Mouse (Mus musculus) lung, postnatal 36 days (tissue): ENCODE measurements at regions not wholly inside any gene's neighbourhood (a gene's known extent, or its start where the extent isn't known, plus 50 kb on each side); places are given as distances from the start of the nearest gene placed in this dataset.

Experiments
- DNase-seq: peaks from one replicate; pipeline ENCODE4 v3.0.0; 2022; ENCODE audit warnings: mixed read lengths

DNA sequence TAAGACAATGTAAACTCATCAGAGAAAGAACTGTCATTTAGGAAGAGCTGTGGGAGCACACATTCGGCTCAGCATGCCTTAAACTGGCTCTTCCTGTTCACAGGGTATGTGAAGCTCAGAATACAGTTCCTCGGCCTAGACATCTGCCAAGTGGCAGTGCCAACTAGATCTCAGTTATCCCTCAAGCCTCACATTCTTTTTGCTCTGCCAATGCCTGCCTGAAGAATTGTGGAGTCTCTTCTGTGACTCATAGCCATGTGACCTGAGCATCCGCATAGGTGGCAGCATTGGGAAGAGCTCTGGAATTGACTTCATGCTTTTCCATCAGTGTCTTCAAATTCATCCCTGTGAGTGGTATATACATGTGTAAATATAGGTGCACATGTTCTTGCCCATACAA, 59.7 kb downstream of the Prlhr start:
- no peak for DNase-seq

DNA sequence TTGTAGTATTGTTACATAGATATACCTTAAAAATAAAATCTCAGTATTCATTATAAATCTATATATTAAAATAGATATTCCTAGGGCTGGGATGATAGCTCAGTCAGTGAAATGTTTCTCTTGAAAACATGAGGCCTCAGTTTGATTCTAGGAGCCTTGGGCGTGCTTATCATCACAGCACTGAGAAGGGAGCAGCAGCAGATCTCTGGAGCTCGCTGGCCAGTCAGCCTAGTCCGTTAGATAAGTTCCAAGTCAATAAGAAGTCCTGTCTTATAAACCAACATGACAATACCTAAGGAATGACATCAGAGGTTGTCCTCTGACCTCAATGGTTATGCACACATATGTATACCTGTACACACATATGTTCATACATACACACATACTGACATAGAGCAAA, 68.7 kb downstream of the Prlhr start:
- DNase-seq = no peak

DNA sequence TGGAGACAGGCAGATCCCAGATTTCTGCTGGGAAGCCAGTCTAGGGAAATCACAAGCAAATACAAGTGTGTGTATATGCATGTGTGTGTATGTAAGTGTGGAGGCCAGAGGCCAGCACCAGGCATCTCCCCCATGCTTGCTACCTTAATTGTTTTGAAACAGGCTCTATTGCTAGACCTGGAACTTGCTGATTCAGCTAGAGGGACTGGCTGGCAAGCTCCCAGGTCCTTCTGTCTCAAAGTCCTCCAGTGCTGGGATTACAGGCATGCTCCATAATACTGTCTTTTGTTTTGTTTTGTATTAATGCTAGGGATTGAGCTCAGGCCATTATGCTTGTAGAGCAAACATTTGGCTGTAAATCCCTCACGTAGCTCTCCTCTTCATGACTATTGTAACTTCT, 70.4 kb downstream of the Prlhr start:
- DNase-seq = no peak

DNA sequence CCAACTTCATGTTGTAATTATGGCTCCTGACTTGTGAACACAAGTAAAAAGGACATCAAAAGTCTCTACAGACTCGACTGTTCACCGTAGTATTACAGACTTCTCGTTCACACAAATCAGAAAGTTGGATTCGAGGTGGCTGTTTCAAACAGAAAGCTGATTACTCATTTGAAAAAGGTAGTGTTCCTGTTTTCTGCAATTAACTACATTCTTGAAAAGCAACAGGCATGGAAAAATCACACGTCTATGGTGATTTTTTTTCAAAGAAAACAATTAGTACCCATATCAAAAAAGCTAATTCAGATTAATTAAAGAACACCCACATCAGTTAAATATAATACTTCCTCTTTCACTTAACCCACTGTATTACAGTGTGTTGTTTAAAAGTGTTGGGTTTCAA, 71.5 kb downstream of the Prlhr start:
- DNase-seq = no peak

DNA sequence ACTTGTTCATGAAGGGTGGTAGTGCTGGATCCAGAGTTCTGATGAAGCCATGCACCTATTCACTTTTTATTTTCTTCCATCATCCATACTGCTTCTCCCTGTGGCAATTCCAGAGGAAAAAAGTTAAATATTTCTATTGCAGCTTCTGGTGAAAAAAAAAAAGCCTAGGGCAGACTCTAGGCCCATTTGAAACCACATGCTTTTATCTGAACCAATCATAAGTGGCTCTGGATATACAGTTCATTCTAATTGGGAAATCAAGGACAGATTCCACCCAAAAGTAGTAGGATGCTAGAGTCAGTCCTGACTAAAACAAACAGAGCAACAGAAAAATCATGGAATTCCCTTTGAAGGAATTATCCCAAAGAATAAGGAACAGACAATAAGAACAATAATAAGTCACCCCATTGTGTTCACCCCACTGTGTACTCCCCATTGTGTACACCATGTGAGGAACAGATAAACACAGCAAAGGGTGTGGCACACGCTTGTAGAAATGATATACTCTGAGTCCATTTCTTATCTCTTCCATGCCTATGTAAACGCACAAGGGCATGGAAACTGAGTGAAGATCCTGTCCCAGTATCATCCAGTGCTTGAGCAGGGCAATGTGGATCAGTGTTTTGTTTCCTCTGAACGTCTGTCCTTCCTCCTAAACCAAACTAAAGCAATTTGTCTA, 81.4 kb downstream of the Prlhr start:
- DNase-seq = no peak

DNA sequence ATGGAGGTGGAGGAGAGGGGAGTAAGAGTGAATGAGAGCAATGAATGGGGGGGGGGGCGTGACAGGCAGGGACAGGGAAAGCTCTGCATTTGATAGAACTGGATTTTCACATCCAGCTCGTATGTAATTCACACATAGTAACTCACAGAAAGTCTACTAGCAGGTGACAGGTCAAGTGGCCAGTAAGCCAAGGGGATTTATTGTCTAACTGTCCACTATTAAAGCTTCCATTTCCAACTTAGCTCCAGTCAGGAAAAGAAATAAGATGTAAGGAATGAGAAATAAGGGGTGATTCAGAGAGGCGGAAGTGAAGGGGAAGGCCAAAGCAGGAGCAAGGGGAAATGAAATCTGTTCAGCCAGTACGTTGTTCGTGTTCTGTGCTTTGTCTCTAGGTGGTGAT, 83.4 kb downstream of the Prlhr start:
- DNase-seq = no peak

DNA sequence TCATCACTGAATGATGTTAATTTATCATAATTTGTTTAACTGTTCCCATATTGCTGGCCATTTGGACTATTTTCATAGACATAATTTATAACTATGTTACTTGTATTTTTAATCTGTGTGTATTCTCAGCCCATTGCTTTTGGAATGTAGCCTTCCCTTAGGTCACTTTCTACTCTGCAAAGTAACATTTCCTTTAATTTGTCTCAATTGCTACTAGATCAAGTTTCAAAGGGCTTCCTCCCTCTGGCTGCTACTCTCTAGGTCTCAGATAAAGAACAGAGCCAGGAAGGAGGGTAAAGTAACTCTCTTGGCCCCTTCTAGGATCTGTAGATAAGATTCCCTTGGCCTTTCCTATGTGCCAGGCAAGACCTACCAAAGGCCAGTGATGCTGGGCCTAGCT, 85.4 kb downstream of the Prlhr start:
- no peak for DNase-seq

DNA sequence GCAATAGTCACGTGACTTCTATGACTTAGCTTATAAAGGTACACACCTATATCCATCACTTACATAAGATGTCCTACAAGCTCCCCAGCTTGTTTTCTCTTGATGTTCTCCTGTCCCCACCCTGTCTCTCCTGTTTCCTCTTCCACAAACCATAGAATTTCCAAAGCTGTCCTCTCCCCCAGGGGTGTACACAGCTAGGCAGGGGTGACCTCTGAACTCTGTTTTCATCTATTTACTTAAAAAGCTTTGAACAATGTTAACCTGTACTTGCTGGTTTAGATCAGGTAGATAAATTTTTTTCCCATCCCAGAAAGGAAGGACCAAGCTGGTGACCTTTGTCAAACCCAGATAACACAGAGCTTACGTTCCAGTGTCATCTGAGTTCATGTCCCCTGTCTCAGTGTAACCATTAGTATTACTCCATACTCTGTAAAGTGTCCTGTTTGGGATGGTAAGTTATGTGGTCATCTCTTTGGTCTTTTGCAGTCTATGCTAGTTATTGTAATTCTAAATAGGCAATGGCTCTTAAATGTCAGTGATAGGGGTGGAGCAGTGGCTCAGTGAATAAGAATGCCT, 89.0 kb downstream of the Prlhr start:
- no peak for DNase-seq

DNA sequence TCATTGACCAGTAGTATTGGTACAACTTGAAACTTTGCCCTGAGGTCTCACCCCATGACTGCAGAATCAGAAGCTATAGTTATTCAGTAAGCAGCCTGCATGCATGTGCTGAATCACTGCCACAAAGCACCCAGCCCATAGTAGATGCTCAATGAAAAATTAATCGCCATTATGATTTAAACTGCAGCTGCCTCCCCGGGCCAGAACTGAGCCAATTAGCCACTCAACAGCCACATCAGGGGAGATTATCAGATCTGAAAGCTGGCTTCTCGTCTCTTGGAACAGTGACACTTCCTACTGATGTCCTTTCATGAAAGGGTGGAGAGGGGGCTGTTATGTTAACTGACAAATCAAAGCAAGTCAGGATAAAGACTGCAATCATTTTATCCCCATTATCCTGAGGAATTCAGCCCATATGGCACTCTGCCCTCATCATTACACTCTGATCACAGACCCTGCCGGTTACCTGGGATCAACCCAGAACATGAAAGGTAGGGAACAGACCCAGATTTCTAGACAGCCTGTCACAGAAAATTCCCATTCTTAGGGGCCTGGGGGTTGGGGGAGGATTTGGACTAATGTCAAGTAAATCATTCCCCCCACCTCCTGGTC, 104.0 kb downstream of the Prlhr start:
- no peak for DNase-seq

DNA sequence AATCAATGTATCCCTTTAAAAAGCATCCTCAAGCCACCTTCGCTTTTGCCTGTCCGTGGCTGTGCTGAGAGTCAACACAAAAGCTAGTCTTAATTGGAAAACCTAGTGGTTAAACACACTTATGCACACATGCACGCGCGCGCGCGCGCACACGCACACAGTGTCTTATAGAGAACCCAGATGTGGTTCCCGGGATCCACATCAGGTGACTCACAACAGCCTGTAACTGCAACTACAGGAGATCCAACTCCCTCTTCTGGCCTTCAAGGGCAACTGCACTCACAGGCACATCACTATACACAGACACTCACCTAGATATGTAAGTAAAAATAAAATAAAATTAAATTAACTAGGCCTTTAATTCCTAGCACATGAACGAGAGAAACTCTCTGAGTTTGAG, 118.4 kb upstream of the Fam204a start:
- DNase-seq = no peak

DNA sequence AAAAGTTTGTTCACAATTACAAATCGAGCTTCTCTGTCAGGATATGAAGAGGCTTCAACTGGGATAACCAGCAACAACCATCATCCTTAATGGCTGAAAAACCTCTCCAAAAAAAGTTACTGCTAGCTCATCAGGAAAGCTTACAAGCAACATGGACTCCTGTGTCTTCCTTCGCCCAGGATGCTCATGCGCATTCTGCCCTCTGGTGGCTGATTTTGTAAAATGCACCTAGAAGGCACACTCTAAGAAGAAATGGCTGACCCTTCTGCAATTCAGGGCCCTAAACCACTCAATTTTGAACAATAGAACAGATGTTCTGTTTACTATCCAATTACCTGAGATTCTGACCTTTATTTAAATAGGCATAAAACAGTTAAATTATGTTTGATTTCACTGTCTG, 115.0 kb upstream of the Fam204a start:
- peak; percentile 79 for DNase-seq

DNA sequence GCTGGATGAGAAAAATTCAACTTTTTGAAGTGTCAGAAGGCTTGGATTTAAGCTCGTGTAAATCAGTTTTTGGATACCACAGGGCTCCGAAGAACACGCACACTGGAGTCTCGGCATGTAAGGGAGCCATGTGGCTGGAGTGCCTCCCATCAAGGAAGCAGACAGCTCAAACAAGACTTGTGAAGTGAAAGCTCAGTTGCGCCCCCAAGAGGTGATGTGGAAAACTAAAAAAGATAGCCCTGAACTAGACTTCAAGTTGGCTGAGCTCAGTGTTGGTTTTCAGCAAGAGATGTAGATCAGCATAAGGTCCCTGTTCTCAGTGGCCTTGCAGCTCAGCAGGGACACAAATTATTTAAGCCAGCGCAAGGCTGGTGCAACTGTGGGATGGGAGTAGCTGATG, 113.7 kb upstream of the Fam204a start:
- DNase-seq = peak; percentile 5

DNA sequence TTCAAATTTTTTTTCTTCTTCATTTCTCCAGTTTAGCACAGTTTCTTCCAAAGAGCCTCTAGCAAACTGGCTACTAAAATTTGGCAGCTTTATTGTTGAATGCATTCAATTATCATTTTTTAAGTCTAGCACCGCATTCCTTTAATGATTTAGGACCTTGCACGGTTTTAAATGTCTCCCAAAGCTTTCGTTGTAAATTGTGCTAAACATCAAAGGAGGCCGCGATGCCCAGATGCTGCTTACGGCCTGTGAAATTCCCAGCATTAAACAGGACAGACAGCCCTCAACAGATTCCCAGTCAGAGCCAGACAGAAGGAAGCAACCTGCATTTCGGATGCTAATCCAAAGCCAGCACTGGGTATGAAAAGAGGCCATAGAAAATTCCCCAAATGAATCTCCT, 108.0 kb upstream of the Fam204a start:
- DNase-seq = no peak

DNA sequence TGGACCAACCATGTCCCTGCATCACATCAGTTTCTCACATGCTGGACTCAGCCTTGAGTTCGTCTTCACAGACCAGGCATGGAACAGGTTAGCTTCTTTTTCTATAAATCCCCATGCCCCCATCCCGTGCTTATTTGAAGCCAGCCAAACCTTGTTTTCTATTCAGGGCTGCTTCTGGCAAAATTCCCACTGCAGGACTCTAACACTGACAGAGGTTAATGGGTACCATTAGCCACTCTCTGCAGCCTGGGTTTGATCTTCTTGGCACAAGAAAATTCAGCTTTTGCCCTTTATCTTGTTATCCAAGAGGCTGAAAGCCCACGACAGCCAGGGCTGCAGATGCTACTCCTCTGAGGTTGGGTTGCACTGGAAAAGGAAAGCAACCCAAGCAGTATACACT, 101.8 kb upstream of the Fam204a start:
- no peak for DNase-seq

DNA sequence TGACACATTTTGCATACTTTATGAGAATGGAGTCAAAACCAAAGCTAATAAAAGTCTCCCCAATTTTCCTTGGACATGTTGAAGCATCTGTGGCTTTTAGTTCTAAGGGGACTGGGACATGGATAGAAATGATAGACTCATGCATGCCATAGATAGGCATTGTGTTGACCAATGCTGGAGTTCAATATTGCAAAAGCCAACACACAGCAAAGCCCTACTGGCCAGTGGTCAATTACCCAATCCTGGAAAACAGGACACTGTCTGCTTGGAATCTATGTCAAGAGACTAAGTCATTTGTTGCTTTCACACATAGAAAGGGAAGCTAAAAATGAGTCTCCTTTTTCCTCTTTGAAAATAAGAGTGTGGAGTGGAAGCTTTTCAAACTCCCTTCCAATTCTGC, 99.1 kb upstream of the Fam204a start:
- no peak for DNase-seq

DNA sequence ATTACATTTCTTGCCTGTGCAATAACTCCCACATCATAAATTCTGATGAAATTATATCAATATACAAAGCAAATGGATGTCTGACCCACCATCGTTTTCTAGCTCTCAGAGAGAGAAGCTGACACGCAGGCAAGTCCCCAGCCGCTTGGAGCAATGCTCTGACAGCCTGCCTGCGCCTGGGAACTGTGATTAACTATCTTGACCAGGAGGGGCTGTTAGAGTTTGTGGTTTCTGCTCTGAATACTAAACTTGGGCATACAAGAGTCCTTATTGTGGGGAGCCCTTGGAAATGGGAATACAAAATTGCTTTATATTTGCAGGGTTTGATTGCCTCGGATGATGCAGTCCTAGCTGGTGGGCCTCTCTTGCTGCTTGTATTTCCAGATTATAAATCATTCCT, 98.6 kb upstream of the Fam204a start:
- no peak for DNase-seq

DNA sequence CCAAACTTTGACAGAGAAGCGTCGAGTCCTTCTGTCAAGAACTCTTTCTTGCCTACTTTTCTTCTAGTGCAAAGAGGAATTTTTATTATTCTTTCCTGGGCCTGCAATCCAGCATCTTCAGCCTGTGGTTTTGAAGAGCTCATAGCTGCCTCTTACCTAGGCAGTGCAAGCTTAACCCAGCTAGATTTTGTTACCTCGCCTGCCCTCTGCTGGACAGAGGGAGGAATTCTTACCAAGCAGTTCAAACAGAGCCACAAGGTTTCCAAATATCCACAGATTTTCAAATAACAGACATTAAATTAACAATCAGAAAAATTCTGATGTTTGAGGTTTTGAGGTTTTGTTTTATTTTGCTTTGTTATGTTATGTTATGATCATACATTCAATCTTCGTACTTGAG, 84.1 kb upstream of the Fam204a start:
- DNase-seq = peak; percentile 85

DNA sequence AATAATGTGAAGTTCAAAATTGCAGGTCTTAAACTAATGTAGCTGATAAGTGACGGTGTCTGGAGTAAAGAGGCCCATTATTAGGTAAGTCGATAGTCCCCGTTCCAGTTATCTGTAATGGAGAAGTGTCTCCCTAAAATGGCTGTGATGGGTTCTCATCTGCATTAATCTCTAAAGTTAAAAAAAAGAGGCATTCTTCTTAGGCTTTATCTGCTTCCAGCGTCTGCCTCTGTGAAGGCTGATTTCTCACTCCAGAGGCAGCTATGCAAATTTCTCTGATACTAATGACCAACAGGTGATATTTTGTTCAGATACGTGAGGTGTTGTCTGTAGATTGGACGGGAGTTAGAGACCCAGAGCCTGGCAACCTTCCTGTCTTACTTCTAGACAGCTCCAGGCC, 75.9 kb upstream of the Fam204a start:
- no peak for DNase-seq

DNA sequence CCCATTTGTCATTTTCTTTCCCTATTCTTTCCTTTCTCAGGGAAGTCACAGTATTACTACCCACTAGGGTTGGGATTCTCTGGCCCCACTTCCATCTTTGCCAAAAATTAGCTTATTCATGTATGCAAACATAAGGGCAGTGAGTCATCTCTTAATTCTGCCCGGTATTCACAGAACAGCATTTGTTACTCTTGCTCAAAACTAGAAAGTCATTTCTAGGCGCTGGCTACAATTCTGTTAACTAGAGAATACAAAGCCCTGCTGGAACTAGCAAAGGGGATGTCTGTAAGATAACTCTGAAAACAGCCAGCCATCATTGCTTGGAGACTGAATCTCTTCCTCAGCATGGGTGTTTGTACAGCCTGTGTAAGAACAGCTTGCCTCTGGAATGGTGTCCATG, 74.4 kb upstream of the Fam204a start:
- DNase-seq = no peak

DNA sequence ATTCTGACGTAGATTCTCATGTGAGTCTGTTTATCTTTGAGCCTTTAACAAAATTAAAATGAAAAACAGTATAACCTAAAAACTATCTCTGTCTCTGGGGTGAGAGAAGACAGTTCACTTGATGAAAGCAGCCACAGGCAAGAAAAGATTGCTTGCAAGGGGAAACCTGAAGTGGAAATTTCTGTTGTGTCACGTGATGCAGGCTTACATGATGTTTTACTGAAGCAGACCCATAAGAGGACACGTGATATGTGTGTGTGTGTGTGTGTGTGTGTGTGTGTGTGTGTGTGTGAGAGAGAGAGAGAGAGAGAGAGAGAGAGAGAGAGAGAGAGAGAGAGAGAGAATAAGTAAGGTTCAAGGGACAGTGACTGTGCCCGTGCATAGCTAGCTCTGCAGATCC, 63.7 kb upstream of the Fam204a start:
- no peak for DNase-seq

DNA sequence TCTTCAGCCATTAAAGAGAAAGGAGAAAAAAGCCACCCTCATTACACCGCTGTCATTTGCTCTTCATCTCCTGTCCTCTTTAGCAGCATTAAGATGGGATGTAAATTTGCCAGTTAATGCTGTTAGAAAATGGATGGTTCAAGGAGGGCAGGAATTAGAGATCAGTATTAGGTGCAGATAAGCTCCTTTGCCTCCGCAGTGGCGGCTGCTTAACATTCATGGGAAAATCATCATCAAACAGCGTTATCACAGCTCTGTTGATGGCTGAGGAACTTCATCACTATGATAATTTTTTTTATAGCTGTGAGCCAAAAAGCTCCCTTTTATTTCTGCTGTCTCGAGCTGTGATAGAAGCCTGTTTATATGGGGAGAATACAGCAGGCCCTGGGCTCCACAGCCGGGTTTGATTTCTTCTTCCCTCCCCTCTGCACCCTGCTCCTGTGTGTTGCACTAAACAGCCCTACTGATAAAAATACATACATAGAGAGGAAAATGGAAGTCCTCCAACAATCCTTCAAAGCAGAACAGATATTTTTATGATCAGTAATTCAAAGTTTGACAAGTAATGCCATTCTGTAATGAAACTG, 60.4 kb upstream of the Fam204a start:
- DNase-seq = no peak

DNA sequence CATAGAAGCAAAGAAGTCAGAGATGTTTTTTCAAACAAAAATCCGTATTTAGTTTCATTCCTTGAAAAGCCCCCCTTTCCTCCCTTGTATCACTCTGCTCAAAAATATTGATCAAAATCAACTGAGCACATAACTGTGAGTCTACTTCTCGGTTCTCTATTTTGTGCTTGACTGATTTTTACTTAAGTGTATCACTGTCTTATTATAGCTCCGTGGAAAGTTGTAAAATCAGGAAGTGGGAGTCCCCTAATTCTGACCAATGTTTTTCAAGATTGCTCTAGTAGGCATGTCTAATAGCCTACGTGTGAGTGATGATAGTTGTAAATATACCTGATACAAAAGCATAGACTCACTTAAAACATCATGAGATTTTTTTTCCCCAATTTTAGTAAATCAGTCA, 58.4 kb upstream of the Fam204a start:
- no peak for DNase-seq
